Mouse (Mus musculus) gastrocnemius, postnatal 25 days (tissue): ENCODE data around the gene Lgi2. TPM values are rescaled to one million over a fixed set of nuclear protein-coding genes. Genes with fewer than 3 reads are reported as not detected.

Source experiments
- DNase-seq: peaks from one replicate; pipeline ENCODE4 v3.0.0; 2022
- long read RNA-seq, 2 experiments: library from polyadenylated mRNA; stranded (forward); transcript quantifications; one replicate each; pipeline ENCODE4 v2.0.0; 2021
- total RNA-seq, 2 experiments: library from RNA; stranded (reverse); gene quantifications; 1 replicate in 1 of 2; 2 replicates in 1 of 2; pipeline ENCODE4 v1.2.3; 2021

The Lgi2 gene
- 1 to 10 TPM; 1.4 TPM for total RNA-seq
- long read RNA-seq, experiment 1, partial matches to known transcripts = 0 of 1 reads
- long read RNA-seq, experiment 1, other reads (novel, unspliced or antisense) = 1 of 1 reads
- long read RNA-seq, experiment 2, full-length matches to known transcripts = 1 of 2 reads
- long read RNA-seq, experiment 2, partial matches to known transcripts = 0 of 2 reads
- long read RNA-seq, experiment 2, other reads (novel, unspliced or antisense) = 1 of 2 reads

GRCm38 (mm10) chr5:52565813-52566531, at the start of gene Lgi2:
TSS of gene Lgi2 (minus strand) at chr5:52566462.
- peak; percentile 31 for DNase-seq

GRCm38 (mm10) chr5:52615421-52615820, 49.2 kb upstream of the Lgi2 start:
- no peak for DNase-seq

- peak; percentile 60 for DNase-seq
These were observed 48.4 kb upstream of the Lgi2 start for GRCm38 (mm10) chr5:52614686-52615085.

GRCm38 (mm10) chr5:52612776-52613175, 46.5 kb upstream of the Lgi2 start:
- DNase-seq = no peak

GRCm38 (mm10) chr5:52611315-52611895, 45.1 kb upstream of the Lgi2 start:
- no peak for DNase-seq

- no peak for DNase-seq
These were observed 44.0 kb upstream of the Lgi2 start for GRCm38 (mm10) chr5:52610306-52610705.

- no peak for DNase-seq
These were observed 43.4 kb upstream of the Lgi2 start for GRCm38 (mm10) chr5:52609672-52610071.

- no peak for DNase-seq
These were observed 38.4 kb upstream of the Lgi2 start for GRCm38 (mm10) chr5:52604582-52605041.

- no peak for DNase-seq
These were observed 24.4 kb upstream of the Lgi2 start for GRCm38 (mm10) chr5:52590612-52591011.

- DNase-seq = no peak
These were observed 22.4 kb upstream of the Lgi2 start for GRCm38 (mm10) chr5:52588650-52589049.

- no peak for DNase-seq
These were observed 21.1 kb upstream of the Lgi2 start for GRCm38 (mm10) chr5:52587291-52587733.

GRCm38 (mm10) chr5:52572572-52572971, 6.3 kb upstream of the Lgi2 start:
- DNase-seq = no peak

GRCm38 (mm10) chr5:52570746-52571145, 4.5 kb upstream of the Lgi2 start:
- no peak for DNase-seq

- no peak for DNase-seq
These were observed 949 bp downstream of the Lgi2 start for GRCm38 (mm10) chr5:52565214-52565812.

- no peak for DNase-seq
These were observed 1.9 kb downstream of the Lgi2 start for GRCm38 (mm10) chr5:52564351-52564750.

GRCm38 (mm10) chr5:52560240-52560639, 6.0 kb downstream of the Lgi2 start:
- DNase-seq = peak; percentile 43

- no peak for DNase-seq
These were observed 10.7 kb downstream of the Lgi2 start for GRCm38 (mm10) chr5:52555526-52555925.

- no peak for DNase-seq
These were observed 15.0 kb downstream of the Lgi2 start for GRCm38 (mm10) chr5:52551318-52551632.

GRCm38 (mm10) chr5:52550613-52551317, 15.5 kb downstream of the Lgi2 start:
- DNase-seq = no peak

GRCm38 (mm10) chr5:52546950-52547349, 19.3 kb downstream of the Lgi2 start:
- no peak for DNase-seq

GRCm38 (mm10) chr5:52543770-52544169, 22.5 kb downstream of the Lgi2 start:
- DNase-seq = no peak

- DNase-seq = no peak
These were observed 26.1 kb downstream of the Lgi2 start for GRCm38 (mm10) chr5:52540186-52540585.
